Mouse (Mus musculus) kidney, embryonic 16.5 days (tissue): Measurements from ENCODE around the gene Cul9. TPM values are rescaled to one million over a fixed set of nuclear protein-coding genes. Genes with fewer than 3 reads are reported as not detected.

Experiments
- microRNA-seq: library from miRNA; unstranded; fragments of <30 nt; microRNA quantifications from one replicate; pipeline ENCODE4, GENCODE M21; 2016
- polyA plus RNA-seq: library from polyadenylated mRNA; unstranded; fragments of >200 nt; fragmentation: Nextera tagmentation; extraction: Ambion mirVana; gene quantifications from 2 replicates; pipeline ENCODE4 v1.2.1, GENCODE M21; 2015

Cul9 gene
- polyA plus RNA-seq, 1 experiment from 2014 or later = 6.5 TPM

Small RNAs within 50 kb of the gene (microRNA-seq; reads per million reads assigned to microRNA genes)
- not detected for gene Mir6976

Other genes starting within 250 kb of the Cul9 start
- gene Dlk2, start 249.0 kb downstream of the Cul9 start, polyA plus RNA-seq = 0.37 and 0.64 TPM in 2 replicates
- 6.9 and 7.3 TPM in 2 replicates for gene Abcc10, start 218.0 kb downstream of the Cul9 start, polyA plus RNA-seq
- 5.0 and 6.1 TPM in 2 replicates for gene Zfp318, start 162.7 kb downstream of the Cul9 start, polyA plus RNA-seq
- 0.54 and 0.68 TPM in 2 replicates for gene Crip3, start 117.5 kb downstream of the Cul9 start, polyA plus RNA-seq
- 0.15 and 0.32 TPM in 2 replicates for gene Slc22a7, start 107.9 kb downstream of the Cul9 start, polyA plus RNA-seq
- 0.15 and 0.23 TPM in 2 replicates for gene Ttbk1, start 58.7 kb downstream of the Cul9 start, polyA plus RNA-seq
- gene Dnph1, start 49.7 kb downstream of the Cul9 start, polyA plus RNA-seq = 56.5 and 60.3 TPM in 2 replicates
- 8.2 and 9.3 TPM in 2 replicates for gene Srf, start 9.8 kb upstream of the Cul9 start, polyA plus RNA-seq
- gene Ptk7, start 83.1 kb upstream of the Cul9 start, polyA plus RNA-seq = 153 and 157 TPM in 2 replicates
- gene Klc4, start 99.6 kb upstream of the Cul9 start, polyA plus RNA-seq = 49.7 and 58.0 TPM in 2 replicates
- gene Mrpl2, start 99.8 kb upstream of the Cul9 start, polyA plus RNA-seq = 118 and 123 TPM in 2 replicates
- gene Cul7, start 103.9 kb upstream of the Cul9 start, polyA plus RNA-seq = 62.2 and 68.2 TPM in 2 replicates
- gene Rrp36, start 128.0 kb upstream of the Cul9 start, polyA plus RNA-seq = 69.2 and 69.6 TPM in 2 replicates
- gene Mea1, start 132.4 kb upstream of the Cul9 start, polyA plus RNA-seq = 162 and 172 TPM in 2 replicates
- 137 and 141 TPM in 2 replicates for gene Klhdc3, start 134.5 kb upstream of the Cul9 start, polyA plus RNA-seq
- gene Ppp2r5d, start 158.7 kb upstream of the Cul9 start, polyA plus RNA-seq = 110 and 112 TPM in 2 replicates
- 26.8 and 27.4 TPM in 2 replicates for gene Pex6, start 165.1 kb upstream of the Cul9 start, polyA plus RNA-seq
- 2.4 and 2.7 TPM in 2 replicates for gene Gnmt, start 182.8 kb upstream of the Cul9 start, polyA plus RNA-seq
- 85.9 and 94.5 TPM in 2 replicates for gene Cnpy3, start 205.8 kb upstream of the Cul9 start, polyA plus RNA-seq
- gene Ptcra, start 217.3 kb upstream of the Cul9 start, polyA plus RNA-seq = 0.22 and 0.29 TPM in 2 replicates
- gene 2310039H08Rik, start 226.2 kb upstream of the Cul9 start, polyA plus RNA-seq = 76.1 and 89.9 TPM in 2 replicates
- 165 and 173 TPM in 2 replicates for gene Rpl7l1, start 236.3 kb upstream of the Cul9 start, polyA plus RNA-seq